Mouse (Mus musculus): ENCODE measurements at regions not wholly inside any gene's neighbourhood (a gene's known extent, or its start where the extent isn't known, plus 50 kb on each side); places are given as distances from the start of the nearest gene placed in this dataset.

DNA sequence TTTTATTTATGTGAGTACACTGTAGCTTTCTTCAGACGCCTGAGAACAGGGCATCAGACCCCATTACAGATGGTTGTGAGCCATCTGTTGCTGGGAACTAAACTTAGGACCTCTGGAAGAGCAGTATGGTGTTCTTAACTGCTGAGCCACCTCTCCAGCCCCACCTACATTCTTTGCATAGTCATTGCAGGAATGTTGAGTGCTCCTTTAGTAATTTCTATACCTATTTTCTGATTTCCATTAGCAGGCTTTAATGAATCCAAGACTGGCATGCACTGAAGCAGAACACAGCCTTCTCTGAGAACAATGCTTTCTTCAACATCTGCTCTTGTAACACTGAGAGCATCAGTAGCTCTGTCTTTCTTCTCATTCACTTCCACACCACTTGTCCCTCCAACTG is 131.7 kb upstream of the Cdkn2b start:
- TF ChIP-seq EP300 (optimal IDR thresholded peaks at IDR 0.05) (no peak), CTCF (IDR thresholded peaks at IDR 0.05; ENCODE audit: low read depth) (no peak)
- H3K4me2 ChIP-seq (replicated peaks; ENCODE audit: low read depth), result no peak overlapping the region
- no peak overlapping the region for H3K4me3 ChIP-seq (ENCODE audit: low read depth, low read length)
- no peaks in the 10 kb centered on the region for H3K9me3 ChIP-seq (ENCODE audit: control insufficient read depth, low read length)
- DNase-seq (ENCODE audit: low spot score), result no peak
- ATAC-seq (ENCODE audit: low FRiP score, low TSS enrichment), result no peak
- H3K36me3 ChIP-seq (ENCODE audit: control insufficient read depth, insufficient read depth, low read length), result no peaks in the 10 kb centered on the region
- no peak overlapping the region for H3K9ac ChIP-seq (ENCODE audit: low read length)
- WGBS, result 74% methylated on average over 1 of the region's 1 CpGs
- no peaks in the 10 kb centered on the region for H3K4me1 ChIP-seq (replicated peaks; ENCODE audit: control insufficient read depth, insufficient read depth)
- no peaks in the 10 kb centered on the region for H3K27me3 ChIP-seq (ENCODE audit: control insufficient read depth, insufficient read depth, low read length)
- H3K27ac ChIP-seq (replicated peaks), result no peak overlapping the region

DNA sequence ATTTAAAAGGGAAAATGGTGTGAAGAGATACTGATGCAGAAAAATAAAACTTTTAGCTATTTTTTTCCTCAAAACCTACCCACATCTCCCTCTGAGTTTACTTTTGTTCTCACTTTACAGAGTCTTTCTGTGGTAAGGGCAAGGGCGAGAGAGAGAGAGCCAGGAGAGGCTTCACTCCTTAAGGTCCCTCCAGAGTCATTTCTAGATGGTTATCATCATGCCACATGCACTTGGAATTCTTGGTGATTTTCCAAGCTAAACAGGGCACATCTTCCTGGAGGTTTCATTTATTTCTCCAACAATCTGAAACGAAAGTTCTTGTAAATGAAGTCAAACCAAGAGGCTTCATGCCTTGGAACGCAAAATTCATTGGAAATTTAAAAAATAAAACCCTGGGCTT is 130.0 kb upstream of the Cdkn2b start:
- 65% methylated on average over 3 of the region's 3 CpGs for WGBS

DNA sequence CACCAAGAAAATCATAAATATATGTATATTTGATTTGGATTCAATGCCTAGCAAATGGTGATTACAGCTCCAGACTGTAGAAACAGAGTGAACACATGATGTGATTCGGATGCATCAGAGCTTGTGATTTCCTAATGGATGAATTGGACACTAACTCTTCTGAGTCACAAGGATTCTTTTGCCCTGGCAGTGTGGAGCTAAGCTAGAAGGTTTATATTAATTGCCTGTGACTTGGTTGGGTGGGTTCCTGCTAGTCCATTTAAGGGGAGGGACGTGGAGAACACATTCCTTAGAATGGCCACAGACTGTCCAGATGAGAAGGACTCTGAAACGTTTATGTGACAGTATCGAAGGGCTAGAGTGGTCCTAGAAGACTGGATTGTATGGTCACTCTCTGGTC is 129.5 kb upstream of the Cdkn2b start:
- Histone ChIP-seq H3K4me3 (ENCODE audit: low read depth, low read length) (no peak overlapping the region), H3K27ac (replicated peaks) (no peak overlapping the region), H3K9ac (ENCODE audit: low read length) (no peak overlapping the region), H3K4me2 (replicated peaks; ENCODE audit: low read depth) (no peak overlapping the region), H3K36me3 (ENCODE audit: control insufficient read depth, insufficient read depth, low read length) (no peaks in the 10 kb centered on the region), H3K9me3 (ENCODE audit: control insufficient read depth, low read length) (no peaks in the 10 kb centered on the region), H3K4me1 (replicated peaks; ENCODE audit: control insufficient read depth, insufficient read depth) (no peaks in the 10 kb centered on the region), H3K27me3 (ENCODE audit: control insufficient read depth, insufficient read depth, low read length) (no peaks in the 10 kb centered on the region)
- DNase-seq (ENCODE audit: low spot score), result no peak
- no peak for ATAC-seq (ENCODE audit: low FRiP score, low TSS enrichment)
- 50% methylated on average over 4 of the region's 4 CpGs for WGBS
- TF ChIP-seq CTCF (IDR thresholded peaks at IDR 0.05; ENCODE audit: low read depth) (no peak), EP300 (optimal IDR thresholded peaks at IDR 0.05) (no peak)

More for the DNA sequence above, 130.0 kb upstream of the Cdkn2b start:
- no peak overlapping the region for H3K4me2 ChIP-seq (replicated peaks; ENCODE audit: low read depth)
- H3K27ac ChIP-seq (replicated peaks), result no peak overlapping the region
- no peaks in the 10 kb centered on the region for H3K27me3 ChIP-seq (ENCODE audit: control insufficient read depth, insufficient read depth, low read length)
- no peak for TF ChIP-seq EP300 (optimal IDR thresholded peaks at IDR 0.05)
- TF ChIP-seq CTCF (IDR thresholded peaks at IDR 0.05; ENCODE audit: low read depth), result no peak
- ATAC-seq (ENCODE audit: low FRiP score, low TSS enrichment), result no peak
- H3K4me1 ChIP-seq (replicated peaks; ENCODE audit: control insufficient read depth, insufficient read depth), result no peaks in the 10 kb centered on the region
- DNase-seq (ENCODE audit: low spot score), result no peak
- no peak overlapping the region for H3K4me3 ChIP-seq (ENCODE audit: low read depth, low read length)
- H3K36me3 ChIP-seq (ENCODE audit: control insufficient read depth, insufficient read depth, low read length), result no peaks in the 10 kb centered on the region
- H3K9me3 ChIP-seq (ENCODE audit: control insufficient read depth, low read length), result no peaks in the 10 kb centered on the region
- H3K9ac ChIP-seq (ENCODE audit: low read length), result no peak overlapping the region

DNA sequence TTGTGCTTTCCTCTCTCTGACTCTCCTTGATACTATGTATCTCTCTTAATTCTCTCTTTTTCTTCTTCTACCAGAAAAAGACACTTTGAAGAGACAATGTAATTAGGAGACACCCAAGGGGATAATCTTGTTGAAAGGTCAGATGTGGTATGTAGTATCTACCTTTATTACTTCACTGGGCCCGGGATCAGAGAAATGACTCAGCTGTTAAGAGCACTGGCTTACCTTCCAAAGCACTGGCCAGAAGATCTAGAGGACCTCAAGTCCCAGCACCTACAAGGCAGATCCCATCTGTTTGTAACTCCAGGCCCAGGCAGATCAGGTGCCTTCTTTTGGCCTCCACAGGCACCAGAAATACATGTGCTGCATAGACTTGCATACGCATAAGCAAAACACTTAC is 127.8 kb upstream of the Cdkn2b start:
- Histone ChIP-seq H3K4me3 (ENCODE audit: low read depth, low read length) (no peak overlapping the region), H3K4me2 (replicated peaks; ENCODE audit: low read depth) (no peak overlapping the region), H3K27me3 (ENCODE audit: control insufficient read depth, insufficient read depth, low read length) (no peaks in the 10 kb centered on the region), H3K4me1 (replicated peaks; ENCODE audit: control insufficient read depth, insufficient read depth) (no peaks in the 10 kb centered on the region), H3K27ac (replicated peaks) (no peak overlapping the region), H3K36me3 (ENCODE audit: control insufficient read depth, insufficient read depth, low read length) (no peaks in the 10 kb centered on the region), H3K9ac (ENCODE audit: low read length) (no peak overlapping the region), H3K9me3 (ENCODE audit: control insufficient read depth, low read length) (no peaks in the 10 kb centered on the region)
- WGBS, result 90% methylated on average over 2 of the region's 2 CpGs
- ATAC-seq (ENCODE audit: low FRiP score, low TSS enrichment) (no peak), DNase-seq (ENCODE audit: low spot score) (no peak)
- TF ChIP-seq EP300 (optimal IDR thresholded peaks at IDR 0.05) (no peak), CTCF (IDR thresholded peaks at IDR 0.05; ENCODE audit: low read depth) (no peak)

DNA sequence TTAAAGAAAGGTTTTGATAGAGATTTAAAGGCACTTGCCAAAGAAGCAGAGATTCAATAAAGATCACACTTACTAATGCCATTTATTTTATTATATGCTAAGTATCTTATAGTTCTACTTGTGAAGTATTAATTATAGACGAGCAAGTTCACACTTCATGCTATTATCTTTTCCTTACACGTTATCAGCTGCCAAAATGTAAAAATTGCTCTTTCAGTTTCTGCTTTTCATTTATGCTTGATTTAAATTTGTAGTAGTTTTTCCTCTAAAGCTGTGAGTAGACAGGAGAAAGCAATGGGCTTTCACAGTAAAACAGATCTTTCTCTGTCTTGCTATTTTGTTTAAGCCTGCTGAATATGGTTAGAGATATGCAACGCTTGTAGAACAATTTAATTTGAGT is 125.9 kb upstream of the Cdkn2b start:
- DNase-seq (ENCODE audit: low spot score) (no peak), ATAC-seq (ENCODE audit: low FRiP score, low TSS enrichment) (no peak)
- Histone ChIP-seq H3K36me3 (ENCODE audit: control insufficient read depth, insufficient read depth, low read length) (no peaks in the 10 kb centered on the region), H3K4me1 (replicated peaks; ENCODE audit: control insufficient read depth, insufficient read depth) (no peaks in the 10 kb centered on the region), H3K9me3 (ENCODE audit: control insufficient read depth, low read length) (no peaks in the 10 kb centered on the region), H3K27ac (replicated peaks) (no peak overlapping the region), H3K4me3 (ENCODE audit: low read depth, low read length) (no peak overlapping the region), H3K4me2 (replicated peaks; ENCODE audit: low read depth) (no peak overlapping the region), H3K27me3 (ENCODE audit: control insufficient read depth, insufficient read depth, low read length) (no peaks in the 10 kb centered on the region), H3K9ac (ENCODE audit: low read length) (no peak overlapping the region)
- no peak for TF ChIP-seq CTCF (IDR thresholded peaks at IDR 0.05; ENCODE audit: low read depth)
- no peak for TF ChIP-seq EP300 (optimal IDR thresholded peaks at IDR 0.05)
- 76% methylated on average over 3 of the region's 3 CpGs for WGBS

DNA sequence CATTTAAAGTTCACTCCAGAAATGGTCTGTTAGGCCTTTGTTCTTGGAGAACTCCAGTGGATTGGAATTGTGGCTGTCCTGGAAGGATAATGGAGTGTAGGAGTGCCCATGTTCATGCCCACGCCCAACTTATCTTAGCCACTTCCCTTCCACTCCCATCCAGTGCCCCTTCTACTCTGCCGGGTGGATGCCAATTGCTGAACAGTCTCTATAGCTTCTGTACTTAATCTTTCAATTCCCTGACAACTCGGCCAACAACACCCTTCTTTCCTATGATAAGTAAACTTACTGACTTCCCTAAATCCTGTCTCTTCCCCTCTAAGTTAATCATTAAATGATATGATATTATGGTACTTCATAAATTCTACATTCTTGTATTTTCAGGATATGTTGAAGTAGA is 123.3 kb upstream of the Cdkn2b start:
- no peak for TF ChIP-seq EP300 (optimal IDR thresholded peaks at IDR 0.05)
- no peak for TF ChIP-seq CTCF (IDR thresholded peaks at IDR 0.05; ENCODE audit: low read depth)
- 60% methylated on average over 3 of the region's 3 CpGs for WGBS
- Histone ChIP-seq H3K4me3 (ENCODE audit: low read depth, low read length) (no peak overlapping the region), H3K9ac (ENCODE audit: low read length) (no peak overlapping the region), H3K4me1 (replicated peaks; ENCODE audit: control insufficient read depth, insufficient read depth) (no peaks in the 10 kb centered on the region), H3K36me3 (ENCODE audit: control insufficient read depth, insufficient read depth, low read length) (no peaks in the 10 kb centered on the region), H3K27ac (replicated peaks) (0 out of 2 replicates have a peak overlapping the region, but pooled peaks have one; percentile 45), H3K4me2 (replicated peaks; ENCODE audit: low read depth) (no peak overlapping the region), H3K27me3 (ENCODE audit: control insufficient read depth, insufficient read depth, low read length) (no peaks in the 10 kb centered on the region), H3K9me3 (ENCODE audit: control insufficient read depth, low read length) (no peaks in the 10 kb centered on the region)
- ATAC-seq (ENCODE audit: low FRiP score, low TSS enrichment) (no peak; the same call in 1 of the 2 replicates), DNase-seq (ENCODE audit: low spot score) (no peak)
